Mouse (Mus musculus): ENCODE data around the gene Il27. TPM values are rescaled to one million over a fixed set of nuclear protein-coding genes. Genes with fewer than 3 reads are reported as not detected.

Il27 gene
- polyA plus RNA-seq, 1 experiment: not detected

GRCm38 (mm10) chr7:126556635-126557034, 38.1 kb downstream of the Il27 start:
- TF ChIP-seq CTCF (IDR thresholded peaks at IDR 0.05; ENCODE audit: extremely low read depth, insufficient read depth, low read length) (no peak), POLR2A (IDR thresholded peaks at IDR 0.05; ENCODE audit: extremely low read depth, insufficient read depth, low read length) (no peak)
- no peak overlapping the region for H3K27ac ChIP-seq (ENCODE audit: insufficient read depth, low read length)
- H3K4me1 ChIP-seq (ENCODE audit: control insufficient read depth, insufficient read depth, low read length): no peaks in the 10 kb centered on the region
- H3K4me3 ChIP-seq (ENCODE audit: insufficient read depth, low read length): no peak overlapping the region

GRCm38 (mm10) chr7:126554796-126555195, 39.9 kb downstream of the Il27 start:
- Histone ChIP-seq H3K4me1 (ENCODE audit: control insufficient read depth, insufficient read depth, low read length) (no peaks in the 10 kb centered on the region), H3K27ac (ENCODE audit: insufficient read depth, low read length) (no peak overlapping the region), H3K4me3 (ENCODE audit: insufficient read depth, low read length) (no peak overlapping the region)
- TF ChIP-seq POLR2A (IDR thresholded peaks at IDR 0.05; ENCODE audit: extremely low read depth, insufficient read depth, low read length): no peak
- TF ChIP-seq CTCF (IDR thresholded peaks at IDR 0.05; ENCODE audit: extremely low read depth, insufficient read depth, low read length): no peak

- TF ChIP-seq POLR2A (IDR thresholded peaks at IDR 0.05; ENCODE audit: extremely low read depth, insufficient read depth, low read length): no peak
- TF ChIP-seq CTCF (IDR thresholded peaks at IDR 0.05; ENCODE audit: extremely low read depth, insufficient read depth, low read length): no peak
- no peak overlapping the region for H3K4me3 ChIP-seq (ENCODE audit: insufficient read depth, low read length)
- no peak overlapping the region for H3K27ac ChIP-seq (ENCODE audit: insufficient read depth, low read length)
- H3K4me1 ChIP-seq (ENCODE audit: control insufficient read depth, insufficient read depth, low read length): no peaks in the 10 kb centered on the region
Observed at GRCm38 (mm10) chr7:126545631-126546030, 49.1 kb downstream of the Il27 start.

GRCm38 (mm10) chr7:126541661-126542060, 53.1 kb downstream of the Il27 start:
- no peak overlapping the region for H3K4me3 ChIP-seq (ENCODE audit: insufficient read depth, low read length)
- TF ChIP-seq POLR2A (IDR thresholded peaks at IDR 0.05; ENCODE audit: extremely low read depth, insufficient read depth, low read length) (no peak), CTCF (IDR thresholded peaks at IDR 0.05; ENCODE audit: extremely low read depth, insufficient read depth, low read length) (no peak)

More at GRCm38 (mm10) chr7:126541661-126542060, 53.1 kb downstream of the Il27 start:
- Histone ChIP-seq H3K27ac (ENCODE audit: insufficient read depth, low read length) (no peak overlapping the region), H3K4me1 (ENCODE audit: control insufficient read depth, insufficient read depth, low read length) (no peaks in the 10 kb centered on the region)

Other genes starting within 250 kb of the Il27 start
- gene Lat, start 225.4 kb downstream of the Il27 start, polyA plus RNA-seq (2012; rRNA removed): 1.3 and 1.4 TPM in 2 replicates
- 171 and 177 TPM in 2 replicates for gene Spns1, start 217.5 kb downstream of the Il27 start, polyA plus RNA-seq (2012; rRNA removed)
- 6.3 and 6.4 TPM in 2 replicates for gene Nfatc2ip, start 198.2 kb downstream of the Il27 start, polyA plus RNA-seq (2012; rRNA removed)
- gene Cd19, start 180.1 kb downstream of the Il27 start, polyA plus RNA-seq (2012; rRNA removed): 0.36 and 0.79 TPM in 2 replicates
- gene Rabep2, start 166.2 kb downstream of the Il27 start, polyA plus RNA-seq (2012; rRNA removed): 21.9 and 23.8 TPM in 2 replicates
- gene Atp2a1, start 131.8 kb downstream of the Il27 start, polyA plus RNA-seq (2012; rRNA removed): 0.52 and 0.57 TPM in 2 replicates
- 63.7 and 66.0 TPM in 2 replicates for gene Sh2b1, start 119.5 kb downstream of the Il27 start, polyA plus RNA-seq (2012; rRNA removed)
- 90.1 and 96.8 TPM in 2 replicates for gene Tufm, start 107.6 kb downstream of the Il27 start, polyA plus RNA-seq (2012; rRNA removed)
- 119 and 129 TPM in 2 replicates for gene Atxn2l, start 91.5 kb downstream of the Il27 start, polyA plus RNA-seq (2012; rRNA removed)
- 102 and 103 TPM in 2 replicates for gene Eif3c, start 28.5 kb downstream of the Il27 start, polyA plus RNA-seq (2012; rRNA removed)
- 0.84 and 0.93 TPM in 2 replicates for gene Apobr, start 10.0 kb downstream of the Il27 start, polyA plus RNA-seq (2012; rRNA removed)
- gene Cln3, start 9.1 kb downstream of the Il27 start, polyA plus RNA-seq (2012; rRNA removed): 41.8 and 42.3 TPM in 2 replicates
- gene Nupr1, start 35.9 kb upstream of the Il27 start, polyA plus RNA-seq (2012; rRNA removed): 21.6 and 23.1 TPM in 2 replicates
- 38.1 and 43.4 TPM in 2 replicates for gene Sgf29, start 54.4 kb upstream of the Il27 start, polyA plus RNA-seq (2012; rRNA removed)
- gene Sult1a1, start 81.5 kb upstream of the Il27 start, polyA plus RNA-seq (2012; rRNA removed): 14.1 and 16.5 TPM in 2 replicates
- 51.2 and 55.8 TPM in 2 replicates for gene Bola2, start 100.5 kb upstream of the Il27 start, polyA plus RNA-seq (2012; rRNA removed)
- gene Slx1b, start 100.8 kb upstream of the Il27 start, polyA plus RNA-seq (2012; rRNA removed): 31.2 and 33.8 TPM in 2 replicates
- 204 and 218 TPM in 2 replicates for gene Coro1a, start 112.8 kb upstream of the Il27 start, polyA plus RNA-seq (2012; rRNA removed)
- gene Mapk3, start 164.7 kb upstream of the Il27 start, polyA plus RNA-seq (2012; rRNA removed): 246 and 283 TPM in 2 replicates
- gene Gdpd3, start 171.4 kb upstream of the Il27 start, polyA plus RNA-seq (2012; rRNA removed): 2.5 and 3.1 TPM in 2 replicates
- 539 and 545 TPM in 2 replicates for gene Ypel3, start 182.0 kb upstream of the Il27 start, polyA plus RNA-seq (2012; rRNA removed)
- gene Tbx6, start 186.5 kb upstream of the Il27 start, polyA plus RNA-seq (2012; rRNA removed): 1.4 and 1.6 TPM in 2 replicates
- 75.4 and 77.7 TPM in 2 replicates for gene Ppp4c, start 197.6 kb upstream of the Il27 start, polyA plus RNA-seq (2012; rRNA removed)
- gene Fam57b, start 202.7 kb upstream of the Il27 start, polyA plus RNA-seq (2012; rRNA removed): 108 and 124 TPM in 2 replicates
- gene 4930451I11Rik, start 236.7 kb upstream of the Il27 start, polyA plus RNA-seq (2012; rRNA removed): 0.67 TPM in 1 of 2 replicates, not detected in the other